Mouse (Mus musculus) liver, adult 2 months (tissue): ENCODE measurements around the gene Map4.

Experiments used
- CTCF ChIP-seq: fragments of 200-500 bp; IDR thresholded peaks from 2 replicates; pipeline ENCODE4 v1.5.1; 2011; ENCODE audit warnings: low read depth, low read length, control low read depth
- POLR2A ChIP-seq: fragments of 200-500 bp; IDR thresholded peaks from 2 replicates; pipeline ENCODE4 v1.6.1; 2011; ENCODE audit warnings: low read length, control low read depth; ENCODE audit not compliant: insufficient read depth; ENCODE audit errors: extremely low read depth

DNA sequence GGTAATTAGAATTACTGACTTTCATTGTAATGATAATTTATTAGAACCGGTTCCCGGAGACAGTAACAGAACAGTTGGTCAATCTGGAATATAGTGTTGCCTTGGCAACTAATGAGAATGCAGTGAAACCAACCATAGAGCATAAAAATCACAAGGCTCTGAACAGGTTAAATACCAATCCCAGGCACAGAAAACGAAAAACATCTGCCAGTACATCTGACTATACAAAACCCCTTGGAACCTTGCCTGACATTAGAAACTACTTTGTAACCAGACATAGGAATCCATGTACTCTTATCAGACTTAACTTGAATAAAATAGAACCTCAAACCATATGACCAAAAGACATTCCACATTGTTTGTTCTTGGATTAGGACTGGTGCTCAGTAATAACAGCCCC is 116.6 kb downstream of the Map4 start:
- TF ChIP-seq POLR2A (no peak), CTCF (no peak)
